Mouse (Mus musculus) kidney, adult 2 months (tissue): Measurements from ENCODE around the gene Bad. TPM values are rescaled to one million over a fixed set of nuclear protein-coding genes. Genes with fewer than 3 reads are reported as not detected.

Source experiments
- DNase-seq: peaks from one replicate; pipeline ENCODE4 v3.0.0; 2021
- H3K27ac ChIP-seq: fragments of 200-500 bp; 2 replicates; pipeline ENCODE4 v1.5.1; 2012; ENCODE audit warnings: low read depth, low read length, control low read depth, inconsistent platforms; ENCODE audit not compliant: insufficient read depth
- H3K27me3 ChIP-seq: fragments of 200-500 bp; replicated peaks from 2 replicates; pipeline ENCODE4 v1.6.1; 2012; ENCODE audit warnings: mild to moderate bottlenecking, moderate library complexity, low read length, inconsistent platforms; ENCODE audit not compliant: control insufficient read depth, insufficient read depth
- H3K36me3 ChIP-seq: fragments of 200-500 bp; 2 replicates; pipeline ENCODE4 v1.6.1; 2012; ENCODE audit warnings: mild to moderate bottlenecking, moderate library complexity, low read length, inconsistent platforms; ENCODE audit not compliant: control insufficient read depth, insufficient read depth
- H3K4me1 ChIP-seq: fragments of 200-500 bp; 2 replicates; pipeline ENCODE4 v1.6.1; 2011; ENCODE audit warnings: low read length; ENCODE audit not compliant: control insufficient read depth, insufficient read depth
- H3K4me3 ChIP-seq: fragments of 200-500 bp; 2 replicates; pipeline ENCODE4 v1.5.1; 2011; ENCODE audit warnings: mild to moderate bottlenecking, low read depth, low read length, control low read depth; ENCODE audit not compliant: insufficient read depth
- CTCF ChIP-seq: fragments of 200-500 bp; conservative IDR thresholded peaks from 2 replicates; pipeline ENCODE4 v1.5.1; 2011; ENCODE audit warnings: low read depth, mild to moderate bottlenecking, control low read depth, low read length, moderate library complexity, mixed read lengths; ENCODE audit not compliant: insufficient read depth, insufficient read length
- POLR2A ChIP-seq: fragments of 200-500 bp; IDR thresholded peaks from one replicate; pipeline ENCODE4 v1.6.1; 2011; ENCODE audit warnings: low read depth, low read length, control low read depth
- WGBS: fragments of 180-500 bp; shearing (Covaris S2); methylation state at CpG from one replicate; pipeline ENCODE4 v1.1.7; 2018; 5-methylcytosine and 5-hydroxymethylcytosine counted together
- polyA plus RNA-seq: library from polyadenylated mRNA; depleted of rRNA; stranded (reverse); fragments of >200 nt; gene quantifications from 2 replicates; pipeline ENCODE4 v1.2.3, GENCODE M21; 2012

Gene Bad
- polyA plus RNA-seq, 1 experiment, result 75.4 TPM

- H3K27ac ChIP-seq, result no peak overlapping the region
- DNase-seq, result no peak
- WGBS, result 89% methylated on average over 13 of the region's 13 CpGs
- H3K36me3 ChIP-seq, result no peaks in the 10 kb centered on the region
- no peak overlapping the region for H3K4me3 ChIP-seq
- TF ChIP-seq CTCF (no peak), POLR2A (no peak)
- H3K27me3 ChIP-seq, result no peaks in the 10 kb centered on the region
- H3K4me1 ChIP-seq, result peaks cover 18% of the 10 kb centered on the region; the same call in 1 of the 2 replicates
Measured at GRCm38 (mm10) chr19:6977759-6978638, 36.3 kb downstream of the Bad start.

GRCm38 (mm10) chr19:6978639-6978974, 36.9 kb downstream of the Bad start:
- TF ChIP-seq POLR2A (no peak), CTCF (no peak)
- no peak for DNase-seq
- Histone ChIP-seq H3K36me3 (no peaks in the 10 kb centered on the region), H3K27ac (no peak overlapping the region), H3K4me3 (no peak overlapping the region), H3K27me3 (no peaks in the 10 kb centered on the region), H3K4me1 (peaks cover 18% of the 10 kb centered on the region; the same call in 1 of the 2 replicates)
- 45% methylated on average over 3 of the region's 3 CpGs for WGBS

- Histone ChIP-seq H3K27me3 (no peaks in the 10 kb centered on the region), H3K27ac (peak overlapping the region; percentile 12; the same call in 1 of the 2 replicates), H3K4me1 (peaks cover 18% of the 10 kb centered on the region; the same call in 1 of the 2 replicates), H3K4me3 (peak overlapping the region; percentile 71), H3K36me3 (no peaks in the 10 kb centered on the region)
- TF ChIP-seq CTCF, result no peak
- TF ChIP-seq POLR2A, result no peak
- WGBS, result 15% methylated on average over 11 of the region's 11 CpGs
- peak; percentile 38 for DNase-seq
Measured at GRCm38 (mm10) chr19:6979001-6979479, 37.4 kb downstream of the Bad start.

- Histone ChIP-seq H3K27me3 (no peaks in the 10 kb centered on the region), H3K36me3 (no peaks in the 10 kb centered on the region), H3K4me1 (peaks cover 18% of the 10 kb centered on the region; the same call in 1 of the 2 replicates), H3K4me3 (peak overlapping the region; percentile 71), H3K27ac (peak overlapping the region; percentile 87)
- peak; percentile 100 for DNase-seq
- under 1% methylated on average over 59 of the region's 59 CpGs for WGBS
- TF ChIP-seq CTCF (peak; percentile 55), POLR2A (no peak)
Measured at GRCm38 (mm10) chr19:6979486-6980380, 38.1 kb downstream of the Bad start.

DNA sequence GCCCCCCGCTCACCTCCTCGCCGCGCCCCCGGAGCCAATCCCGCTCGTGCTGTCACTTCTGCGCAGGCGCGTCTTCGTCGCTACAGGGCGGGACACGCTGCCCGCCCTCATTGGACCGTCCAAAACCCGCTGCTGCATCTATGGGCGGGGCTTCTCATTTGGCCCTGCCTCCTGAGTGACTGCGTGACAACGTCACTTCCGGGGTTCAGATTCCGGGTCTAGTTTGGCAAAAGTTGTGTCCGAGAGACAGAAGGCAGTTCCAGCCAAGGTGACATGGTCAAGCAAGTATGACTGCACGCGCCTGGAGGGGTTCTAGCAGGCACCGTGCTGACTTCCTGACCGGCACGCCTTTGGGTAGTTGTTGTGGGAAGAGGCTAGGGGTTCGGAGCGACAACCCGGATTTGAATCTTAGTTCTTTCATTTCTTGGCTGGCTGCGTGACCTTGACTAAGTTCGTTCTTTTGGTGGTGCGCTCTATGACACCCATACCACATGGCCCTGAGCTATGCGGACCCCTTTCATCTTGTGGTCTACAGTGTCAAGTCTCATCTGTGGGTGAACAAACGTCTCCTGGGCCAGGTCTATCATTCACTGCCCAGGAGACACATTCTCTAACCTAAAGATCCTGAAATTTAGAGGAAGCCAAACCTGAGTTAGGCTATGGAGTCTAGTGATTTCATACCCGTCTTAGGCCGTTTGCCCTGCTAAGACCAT, 38.9 kb downstream of the Bad start, which contains the start of gene Fkbp2:
Gene Fkbp2, minus strand, starts transcription at position 121 of the 713 bp plus-strand sequence.
- no peak for TF ChIP-seq CTCF
- peak; percentile 98 for TF ChIP-seq POLR2A
- 1% methylated on average over 38 of the region's 38 CpGs for whole genome bisulfite sequencing

GRCm38 (mm10) chr19:6981465-6981864, 39.8 kb downstream of the Bad start:
- no peaks in the 10 kb centered on the region for H3K36me3 ChIP-seq
- DNase-seq, result no peak
- no peaks in the 10 kb centered on the region for H3K27me3 ChIP-seq
- peak overlapping the region; percentile 98; the same call in 1 of the 2 replicates for H3K27ac ChIP-seq
- H3K4me3 ChIP-seq, result no peak overlapping the region
- no peak for TF ChIP-seq CTCF
- TF ChIP-seq POLR2A, result no peak
- 78% methylated on average over 4 of the region's 4 CpGs for WGBS
- H3K4me1 ChIP-seq, result peaks cover 13% of the 10 kb centered on the region; the same call in 1 of the 2 replicates

More for the DNA sequence above, 38.9 kb downstream of the Bad start, which contains the start of gene Fkbp2:
- H3K36me3 ChIP-seq, result no peaks in the 10 kb centered on the region
- peaks cover 18% of the 10 kb centered on the region; the same call in 1 of the 2 replicates for H3K4me1 ChIP-seq
- H3K27ac ChIP-seq, result peak within 1 kb of the TSS; percentile 98
- DNase-seq, result peak; percentile 100
- H3K4me3 ChIP-seq, result peak within 1 kb of the TSS; percentile 84
- no peaks in the 10 kb centered on the region for H3K27me3 ChIP-seq
